Mouse (Mus musculus) hindbrain, postnatal 0 days (tissue): ENCODE data around the gene Plekho2. TPM values are rescaled to one million over a fixed set of nuclear protein-coding genes. Genes with fewer than 3 reads are reported as not detected.

Source experiments
- ATAC-seq: fragments of 200-750 bp; cut with Nextera tagmentation; 2 replicates; pipeline ENCODE4 v1.8.0; 2017; ENCODE audit warnings: mild to moderate bottlenecking, moderate TSS enrichment, moderate library complexity
- DNase-seq: peaks from one replicate; pipeline ENCODE4 v3.0.0-alpha.2; 2015; ENCODE audit warnings: low spot score
- H3K27ac ChIP-seq: fragments of 300-500 bp; sonication (generic); 2 replicates; pipeline ENCODE4 v1.5.1; 2014; ENCODE audit warnings: mild to moderate bottlenecking
- H3K27me3 ChIP-seq: fragments of 300-500 bp; sonication (generic); 2 replicates; pipeline ENCODE4 v1.6.1; 2014; ENCODE audit warnings: low read length, mixed read lengths; ENCODE audit not compliant: insufficient read depth
- H3K36me3 ChIP-seq: fragments of 300-500 bp; sonication (generic); 2 replicates; pipeline ENCODE4 v1.6.1; 2014; ENCODE audit warnings: low read length, mixed read lengths; ENCODE audit not compliant: insufficient read depth
- H3K4me1 ChIP-seq: fragments of 300-500 bp; sonication (generic); 2 replicates; pipeline ENCODE4 v1.6.1; 2014; ENCODE audit warnings: antibody characterized with exemption, low read length, mixed read lengths; ENCODE audit not compliant: insufficient read depth
- H3K4me2 ChIP-seq: fragments of 300-500 bp; sonication (generic); 2 replicates; pipeline ENCODE4 v1.6.1; 2014; ENCODE audit warnings: low read depth, mild to moderate bottlenecking, low read length, moderate library complexity, mixed read lengths
- H3K4me3 ChIP-seq: fragments of 300-500 bp; sonication (generic); 2 replicates; pipeline ENCODE4 v1.5.1; 2014; ENCODE audit warnings: low read length
- H3K9ac ChIP-seq: fragments of 300-500 bp; sonication (generic); replicated peaks from 2 replicates; pipeline ENCODE4 v1.6.1; 2014; ENCODE audit warnings: mild to moderate bottlenecking, low read length, moderate library complexity, mixed read lengths
- H3K9me3 ChIP-seq: fragments of 300-500 bp; sonication (generic); 2 replicates; pipeline ENCODE4 v1.6.1; 2016; ENCODE audit warnings: low read length, mixed read lengths
- CTCF ChIP-seq: IDR thresholded peaks from 2 replicates; pipeline ENCODE4 v1.5.1; 2016; ENCODE audit warnings: antibody characterized with exemption, control low read depth, low read depth
- WGBS: fragments of 180-500 bp; shearing (Covaris S2); extraction: QIAGEN DNeasy Blood & Tissue Kit; methylation state at CpG from one replicate; pipeline ENCODE4 v1.1.7; 2014; 5-methylcytosine and 5-hydroxymethylcytosine counted together
- polyA plus RNA-seq: library from polyadenylated mRNA; unstranded; fragments of >200 nt; fragmentation: Nextera tagmentation; extraction: Ambion mirVana; gene quantifications from 2 replicates; pipeline ENCODE4 v1.2.1, GENCODE M21; 2015
- total RNA-seq: library from RNA; depleted of rRNA; stranded (reverse); fragments of >200 nt; gene quantifications from 2 replicates; pipeline ENCODE4 v1.2.3, GENCODE M21; 2014

Plekho2 gene
- total and polyA plus RNA-seq, 2 experiments from 2014 or later = 7.0 to 17.9 TPM

DNA sequence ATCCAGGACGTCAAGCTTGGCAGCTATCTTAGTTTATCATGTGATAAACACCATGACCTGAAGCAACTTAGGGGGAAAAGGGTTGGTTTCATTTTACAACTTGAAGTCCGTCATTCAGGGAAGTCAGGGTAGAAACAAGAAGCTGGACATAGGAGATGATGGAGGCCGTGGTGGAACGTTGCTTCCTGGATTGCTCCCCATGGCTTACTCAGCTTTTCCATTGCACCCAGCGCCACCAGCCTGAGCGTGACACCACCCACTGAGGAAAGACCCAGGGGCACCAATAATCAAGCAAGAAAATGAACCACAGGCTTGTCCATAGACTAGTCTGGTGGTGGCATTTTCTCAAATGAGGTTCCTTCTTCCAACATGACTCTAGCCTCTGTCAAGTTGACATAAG lies 11.1 kb downstream of the Plekho2 start:
- Histone ChIP-seq H3K27me3 (no peaks in the 10 kb centered on the region), H3K9ac (no peak overlapping the region), H3K4me3 (no peak overlapping the region), H3K4me1 (no peaks in the 10 kb centered on the region), H3K36me3 (no peaks in the 10 kb centered on the region), H3K9me3 (no peaks in the 10 kb centered on the region), H3K4me2 (no peak overlapping the region), H3K27ac (no peak overlapping the region)
- no peak for DNase-seq
- no peak for ATAC-seq
- TF ChIP-seq CTCF = no peak
- WGBS = 92% methylated on average over 6 of the region's 6 CpGs

GRCm38 (mm10) chr9:65564698-65565097 lies 15.1 kb downstream of the Plekho2 start:
- Histone ChIP-seq H3K9ac (no peak overlapping the region), H3K4me2 (no peak overlapping the region), H3K27ac (no peak overlapping the region), H3K36me3 (no peaks in the 10 kb centered on the region), H3K27me3 (no peaks in the 10 kb centered on the region), H3K4me1 (peaks cover 7% of the 10 kb centered on the region), H3K9me3 (no peaks in the 10 kb centered on the region), H3K4me3 (no peak overlapping the region)
- DNase-seq (no peak), ATAC-seq (no peak)
- TF ChIP-seq CTCF = no peak
- 98% methylated on average over 2 of the region's 2 CpGs for WGBS

DNA sequence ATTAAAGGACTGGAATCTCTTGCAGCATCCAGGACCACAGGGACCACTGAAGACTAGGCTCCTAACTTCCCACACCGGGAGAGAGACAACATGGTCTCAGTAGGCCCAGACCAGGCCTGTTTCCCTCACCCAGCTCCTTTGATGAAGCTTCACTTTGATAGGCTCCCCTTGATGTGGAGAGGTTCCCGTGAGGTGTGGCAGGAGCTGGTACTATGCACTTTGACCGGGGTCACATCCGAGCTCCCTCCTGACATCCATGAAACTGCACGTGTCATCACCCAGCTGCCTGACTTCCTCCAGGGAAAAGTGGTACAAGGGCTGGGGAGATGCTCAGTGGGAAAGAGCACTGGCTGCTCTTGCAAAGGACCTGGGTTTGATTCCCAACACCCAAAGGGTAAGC lies 16.8 kb downstream of the Plekho2 start:
- WGBS = 89% methylated on average over 5 of the region's 5 CpGs
- ATAC-seq (no peak), DNase-seq (no peak)
- TF ChIP-seq CTCF = no peak
- H3K4me1 ChIP-seq = peaks cover 7% of the 10 kb centered on the region
- no peaks in the 10 kb centered on the region for H3K27me3 ChIP-seq
- H3K9me3 ChIP-seq = no peaks in the 10 kb centered on the region
- H3K9ac ChIP-seq = no peak overlapping the region
- no peak overlapping the region for H3K27ac ChIP-seq
- H3K4me3 ChIP-seq = no peak overlapping the region
- H3K4me2 ChIP-seq = no peak overlapping the region
- H3K36me3 ChIP-seq = no peaks in the 10 kb centered on the region

GRCm38 (mm10) chr9:65562081-65562506 lies 17.7 kb downstream of the Plekho2 start:
- H3K4me1 ChIP-seq = peaks cover 7% of the 10 kb centered on the region
- DNase-seq = peak; percentile 50
- no peaks in the 10 kb centered on the region for H3K27me3 ChIP-seq
- no peak overlapping the region for H3K4me3 ChIP-seq
- H3K27ac ChIP-seq = peak overlapping the region; percentile 74
- H3K9me3 ChIP-seq = no peaks in the 10 kb centered on the region
- no peaks in the 10 kb centered on the region for H3K36me3 ChIP-seq
- peak; percentile 93 for ATAC-seq
- H3K9ac ChIP-seq = no peak overlapping the region; the same call in 1 of the 2 replicates
- 27% methylated on average over 4 of the region's 4 CpGs for WGBS
- H3K4me2 ChIP-seq = 0 out of 2 replicates have a peak overlapping the region, but pooled peaks have one; percentile 10
- TF ChIP-seq CTCF = no peak

DNA sequence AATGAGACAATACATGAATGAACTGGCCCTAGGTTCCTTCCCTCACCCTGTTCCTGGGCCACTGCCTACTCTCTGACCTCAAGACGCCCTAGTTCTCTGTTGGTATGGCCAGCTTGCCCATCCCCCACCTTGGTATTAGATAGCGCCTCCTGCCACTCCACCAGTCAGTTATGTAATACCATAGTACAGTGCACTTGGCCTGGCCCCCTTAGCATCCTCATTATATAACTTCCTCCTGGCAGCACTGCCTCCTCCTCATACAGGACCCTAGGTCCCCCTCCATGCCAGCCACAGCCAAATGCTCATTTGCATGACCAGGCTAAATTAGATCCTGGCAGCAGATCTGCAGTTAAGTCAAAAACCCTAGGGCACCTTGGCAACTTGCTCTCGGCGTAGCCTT lies 18.8 kb downstream of the Plekho2 start:
- ATAC-seq (peak; percentile 55), DNase-seq (peak; percentile 76)
- H3K36me3 ChIP-seq = peaks cover 7% of the 10 kb centered on the region; the same call in 1 of the 2 replicates

DNA sequence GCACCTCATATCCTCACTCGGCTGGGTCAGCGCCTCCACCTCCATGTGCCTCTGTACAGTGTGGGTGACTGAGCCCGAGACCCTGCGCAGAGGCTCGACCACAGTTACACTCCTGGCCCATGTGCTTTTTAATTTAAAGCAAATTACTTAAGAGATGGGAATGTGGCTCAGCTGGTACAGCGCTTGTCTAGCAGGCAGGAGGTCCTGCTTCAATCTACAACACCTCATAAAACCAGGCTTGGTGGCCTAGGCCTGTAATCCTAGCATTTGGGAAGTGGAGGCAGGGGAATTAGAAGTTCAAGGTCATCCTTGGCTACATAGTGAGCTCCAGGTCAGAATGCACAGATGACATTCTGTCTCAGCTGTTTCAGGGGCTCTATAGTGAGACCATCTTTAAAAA lies 21.0 kb downstream of the Plekho2 start:
- no peak for TF ChIP-seq CTCF
- H3K4me2 ChIP-seq = no peak overlapping the region
- WGBS = 92% methylated on average over 6 of the region's 6 CpGs
- DNase-seq (no peak), ATAC-seq (no peak)
- no peak overlapping the region for H3K4me3 ChIP-seq
- no peaks in the 10 kb centered on the region for H3K9me3 ChIP-seq
- H3K36me3 ChIP-seq = peaks cover 12% of the 10 kb centered on the region; the same call in 1 of the 2 replicates
- no peak overlapping the region for H3K9ac ChIP-seq
- H3K27ac ChIP-seq = no peak overlapping the region
- H3K4me1 ChIP-seq = peaks cover 7% of the 10 kb centered on the region
- no peaks in the 10 kb centered on the region for H3K27me3 ChIP-seq

More for the DNA sequence above, 18.8 kb downstream of the Plekho2 start:
- Histone ChIP-seq H3K27me3 (no peaks in the 10 kb centered on the region), H3K4me1 (peaks cover 7% of the 10 kb centered on the region), H3K9ac (no peak overlapping the region), H3K4me3 (no peak overlapping the region), H3K9me3 (no peaks in the 10 kb centered on the region), H3K27ac (peak overlapping the region; percentile 74; the same call in 1 of the 2 replicates), H3K4me2 (no peak overlapping the region)
- TF ChIP-seq CTCF = no peak
- 53% methylated on average over 4 of the region's 4 CpGs for WGBS

GRCm38 (mm10) chr9:65556979-65557378 lies 22.9 kb downstream of the Plekho2 start:
- ATAC-seq (no peak), DNase-seq (no peak)
- Histone ChIP-seq H3K27me3 (no peaks in the 10 kb centered on the region), H3K9me3 (no peaks in the 10 kb centered on the region), H3K36me3 (peaks cover 12% of the 10 kb centered on the region; the same call in 1 of the 2 replicates), H3K9ac (no peak overlapping the region), H3K27ac (no peak overlapping the region), H3K4me1 (peaks cover 4% of the 10 kb centered on the region), H3K4me2 (no peak overlapping the region), H3K4me3 (no peak overlapping the region)
- no peak for TF ChIP-seq CTCF
- WGBS = 93% methylated on average over 5 of the region's 5 CpGs
